Mouse (Mus musculus): ENCODE data around the gene Prl3d1. TPM values are rescaled to one million over a fixed set of nuclear protein-coding genes. Genes with fewer than 3 reads are reported as not detected.
"Not testable (repeated sequence)": the region's sequence is repeated elsewhere in the genome, so short reads cannot be mapped to it uniquely, and the experiment has no call there.

Gene Prl3d1
- polyA plus RNA-seq (2015; fragmentation: Nextera tagmentation; extraction: Ambion mirVana) = not detected in 2 replicates

- not testable (repeated sequence) for H3K36me3 ChIP-seq (ENCODE audit: control insufficient read depth, insufficient read depth); H3K27ac ChIP-seq (ENCODE audit: low read length); ATAC-seq (ENCODE audit: low read depth); H3K4me1 ChIP-seq (ENCODE audit: control insufficient read depth, low read depth, low read length); H3K27me3 ChIP-seq (ENCODE audit: control insufficient read depth, insufficient read depth, low read depth, low read length); H3K4me3 ChIP-seq (ENCODE audit: low read depth, low read length); H3K4me2 ChIP-seq (ENCODE audit: low read depth, low read length); H3K9me3 ChIP-seq (replicated peaks; ENCODE audit: control insufficient read depth, low read length); H3K9ac ChIP-seq (ENCODE audit: low read depth, low read length)
- 70% methylated on average over 5 of the region's 5 CpGs for WGBS (ENCODE audit: insufficient replicate concordance)
Measured at GRCm38 (mm10) chr13:27093890-27094289, at the start of gene Prl3d1. Gene Prl3d1, plus strand, starts transcription at chr13:27094190.

GRCm38 (mm10) chr13:27057270-27057669 lies 36.7 kb upstream of the Prl3d1 start, which contains the start of gene Prl:
Gene Prl, plus strand, starts transcription at chr13:27057570.
- H3K36me3 ChIP-seq (ENCODE audit: control insufficient read depth, insufficient read depth) = no peaks in the 10 kb centered on the region
- H3K9me3 ChIP-seq (replicated peaks; ENCODE audit: control insufficient read depth, low read length) = no peaks in the 10 kb centered on the region
- ATAC-seq (ENCODE audit: low read depth) = no peak
- no peak within 1 kb of the TSS for H3K27ac ChIP-seq (ENCODE audit: low read length)
- WGBS (ENCODE audit: insufficient replicate concordance) = 64% methylated on average over 1 of the region's 1 CpGs
- no peaks in the 10 kb centered on the region for H3K4me1 ChIP-seq (ENCODE audit: control insufficient read depth, low read depth, low read length)
- H3K9ac ChIP-seq (ENCODE audit: low read depth, low read length) = no peak within 1 kb of the TSS
- H3K27me3 ChIP-seq (ENCODE audit: control insufficient read depth, insufficient read depth, low read depth, low read length) = no peaks in the 10 kb centered on the region
- H3K4me3 ChIP-seq (ENCODE audit: low read depth, low read length) = no peak within 1 kb of the TSS
- no peak within 1 kb of the TSS for H3K4me2 ChIP-seq (ENCODE audit: low read depth, low read length)

GRCm38 (mm10) chr13:27059177-27059576 lies 34.8 kb upstream of the Prl3d1 start:
- no peaks in the 10 kb centered on the region for H3K9me3 ChIP-seq (replicated peaks; ENCODE audit: control insufficient read depth, low read length)
- WGBS (ENCODE audit: insufficient replicate concordance) = 60% methylated on average over 7 of the region's 7 CpGs
- no peak overlapping the region for H3K4me2 ChIP-seq (ENCODE audit: low read depth, low read length)
- H3K4me3 ChIP-seq (ENCODE audit: low read depth, low read length) = no peak overlapping the region
- no peaks in the 10 kb centered on the region for H3K36me3 ChIP-seq (ENCODE audit: control insufficient read depth, insufficient read depth)
- H3K4me1 ChIP-seq (ENCODE audit: control insufficient read depth, low read depth, low read length) = no peaks in the 10 kb centered on the region
- no peak for ATAC-seq (ENCODE audit: low read depth)
- no peaks in the 10 kb centered on the region for H3K27me3 ChIP-seq (ENCODE audit: control insufficient read depth, insufficient read depth, low read depth, low read length)
- H3K27ac ChIP-seq (ENCODE audit: low read length) = no peak overlapping the region
- no peak overlapping the region for H3K9ac ChIP-seq (ENCODE audit: low read depth, low read length)

GRCm38 (mm10) chr13:27121398-27121797 lies 27.4 kb downstream of the Prl3d1 start, which contains the start of gene Prl3d2:
Gene Prl3d2, plus strand, starts transcription at chr13:27121698.
- H3K9me3 ChIP-seq (replicated peaks; ENCODE audit: control insufficient read depth, low read length); ATAC-seq (ENCODE audit: low read depth); H3K36me3 ChIP-seq (ENCODE audit: control insufficient read depth, insufficient read depth); H3K27me3 ChIP-seq (ENCODE audit: control insufficient read depth, insufficient read depth, low read depth, low read length); H3K4me1 ChIP-seq (ENCODE audit: control insufficient read depth, low read depth, low read length); H3K4me3 ChIP-seq (ENCODE audit: low read depth, low read length); H3K27ac ChIP-seq (ENCODE audit: low read length); H3K4me2 ChIP-seq (ENCODE audit: low read depth, low read length); H3K9ac ChIP-seq (ENCODE audit: low read depth, low read length): not testable (repeated sequence)
- 74% methylated on average over 3 of the region's 4 CpGs for WGBS (ENCODE audit: insufficient replicate concordance)

GRCm38 (mm10) chr13:27148264-27148663 lies 54.3 kb downstream of the Prl3d1 start:
- Histone ChIP-seq H3K4me2 (ENCODE audit: low read depth, low read length) (no peak overlapping the region), H3K27me3 (ENCODE audit: control insufficient read depth, insufficient read depth, low read depth, low read length) (no peaks in the 10 kb centered on the region), H3K4me3 (ENCODE audit: low read depth, low read length) (no peak overlapping the region), H3K9me3 (replicated peaks; ENCODE audit: control insufficient read depth, low read length) (no peaks in the 10 kb centered on the region), H3K4me1 (ENCODE audit: control insufficient read depth, low read depth, low read length) (no peaks in the 10 kb centered on the region), H3K9ac (ENCODE audit: low read depth, low read length) (no peak overlapping the region), H3K36me3 (ENCODE audit: control insufficient read depth, insufficient read depth) (no peaks in the 10 kb centered on the region), H3K27ac (ENCODE audit: low read length) (no peak overlapping the region)
- no peak for ATAC-seq (ENCODE audit: low read depth)
- 33% methylated on average over 1 of the region's 1 CpGs for WGBS (ENCODE audit: insufficient replicate concordance)

Other genes starting within 250 kb of the Prl3d1 start
- gene Prl, start 36.6 kb upstream of the Prl3d1 start, polyA plus RNA-seq (2015; fragmentation: Nextera tagmentation; extraction: Ambion mirVana) = not detected in 2 replicates
- gene Prl3d2, start 27.5 kb downstream of the Prl3d1 start, polyA plus RNA-seq (2015; fragmentation: Nextera tagmentation; extraction: Ambion mirVana) = not detected in 2 replicates
- gene Prl3d3, start 62.6 kb downstream of the Prl3d1 start, polyA plus RNA-seq (2015; fragmentation: Nextera tagmentation; extraction: Ambion mirVana) = not detected in 2 replicates
- not detected in 2 replicates for gene Prl3c1, start 102.5 kb downstream of the Prl3d1 start, polyA plus RNA-seq (2015; fragmentation: Nextera tagmentation; extraction: Ambion mirVana)
- not detected in 2 replicates for gene Prl3b1, start 147.7 kb downstream of the Prl3d1 start, polyA plus RNA-seq (2015; fragmentation: Nextera tagmentation; extraction: Ambion mirVana)
- gene Prl3a1, start 165.2 kb downstream of the Prl3d1 start, polyA plus RNA-seq (2015; fragmentation: Nextera tagmentation; extraction: Ambion mirVana) = not detected in 2 replicates
- gene Prl6a1, start 218.4 kb downstream of the Prl3d1 start, polyA plus RNA-seq (2015; fragmentation: Nextera tagmentation; extraction: Ambion mirVana) = not detected in 2 replicates